Mouse (Mus musculus) thymus, postnatal 4 days (tissue): ENCODE results near the gene Brca2.
"Not testable (repeated sequence)": the region's sequence is repeated elsewhere in the genome, so short reads cannot be mapped to it uniquely, and the experiment has no call there.

ENCODE experiments used
- DNase-seq: peaks from one replicate; pipeline ENCODE4 v3.0.0; 2021

The Brca2 gene

DNA sequence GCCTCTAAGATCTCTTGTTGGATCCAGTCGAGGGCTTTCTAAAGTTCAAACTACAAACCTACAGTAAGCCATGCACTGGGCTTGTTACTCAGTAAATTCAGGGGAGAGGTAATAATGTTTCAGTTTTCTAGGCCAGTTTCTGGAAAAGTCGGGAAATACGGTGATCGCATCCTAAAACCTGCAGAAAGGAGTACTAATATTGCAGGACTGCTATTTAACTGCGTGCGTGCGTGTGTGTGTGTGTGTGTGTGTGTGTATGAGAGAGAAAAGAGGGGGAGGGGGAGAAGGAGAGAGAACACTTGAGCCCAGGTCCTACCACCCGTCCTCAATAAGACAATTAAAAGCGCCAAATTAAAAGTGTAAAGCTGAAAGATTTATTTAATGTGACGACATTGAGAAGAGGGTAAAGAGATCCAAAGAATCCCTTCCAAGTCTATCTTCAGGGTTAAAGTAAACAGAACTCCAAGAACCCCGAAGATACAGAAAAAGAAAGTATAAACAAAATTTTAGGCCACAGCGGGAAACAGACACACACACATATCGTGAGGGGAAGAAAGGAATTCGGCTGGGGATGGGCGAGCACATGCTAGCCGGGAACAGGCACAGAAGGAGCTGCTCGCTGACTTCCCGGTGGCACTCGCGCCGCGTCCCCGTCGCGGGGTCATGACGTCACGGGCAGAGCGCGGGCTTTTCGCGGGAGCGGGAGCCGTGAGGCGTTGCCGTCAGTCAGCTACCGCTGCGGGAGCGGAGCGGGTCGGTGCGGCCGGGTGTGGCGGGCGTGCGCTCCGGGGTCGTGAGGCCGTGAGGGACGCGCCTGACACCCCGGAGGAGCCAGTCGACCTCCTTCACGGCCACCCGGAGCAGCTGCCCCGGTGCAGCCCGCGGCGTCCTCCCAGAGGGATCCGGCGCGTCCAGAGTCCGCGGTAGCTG, at the start of gene Brca2:
Brca2 (plus strand) TSS at position 694 of the 930 bp plus-strand sequence.
- peak; percentile 97 for DNase-seq

DNA sequence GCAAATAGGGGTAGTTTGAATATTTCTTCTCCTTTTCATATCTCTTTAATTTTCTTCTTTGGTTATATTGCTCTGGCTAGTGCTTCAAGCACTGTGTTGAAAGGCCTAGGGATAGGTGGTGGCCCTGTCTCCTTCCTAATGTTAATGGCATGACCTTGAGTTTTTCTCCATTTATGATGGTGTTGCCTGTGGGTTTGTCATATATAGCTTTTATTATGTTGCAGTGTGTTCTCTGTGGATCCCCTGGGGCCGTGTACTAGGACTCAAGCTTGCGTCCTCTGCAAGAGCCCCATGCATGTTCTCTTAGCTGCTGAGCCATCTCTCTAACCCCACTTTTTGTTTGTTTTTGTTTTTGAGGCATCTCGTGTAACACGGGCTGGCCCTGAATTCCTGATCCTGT, 45.1 kb upstream of the Brca2 start:
- no peak for DNase-seq

DNA sequence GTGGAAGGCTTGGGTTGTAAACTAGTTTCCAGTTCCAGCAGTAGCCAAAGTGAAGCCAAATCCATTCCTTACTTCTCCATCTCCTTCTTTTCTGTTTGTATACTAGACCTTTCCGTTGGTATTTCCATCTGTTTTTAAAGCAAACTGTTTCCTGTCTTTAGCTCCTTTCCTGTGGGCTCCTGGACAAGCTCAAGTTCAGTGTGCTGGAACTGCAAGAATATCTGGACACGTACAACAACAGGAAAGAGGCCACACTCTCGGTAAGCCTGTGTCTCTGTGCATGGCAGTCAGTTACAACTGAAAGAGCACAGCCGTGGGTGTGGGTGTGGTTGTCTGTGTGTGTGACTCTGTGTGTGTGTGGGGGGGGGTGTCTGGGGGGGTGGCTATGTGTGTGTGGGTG, 43.8 kb upstream of the Brca2 start:
- DNase-seq = no peak

DNA sequence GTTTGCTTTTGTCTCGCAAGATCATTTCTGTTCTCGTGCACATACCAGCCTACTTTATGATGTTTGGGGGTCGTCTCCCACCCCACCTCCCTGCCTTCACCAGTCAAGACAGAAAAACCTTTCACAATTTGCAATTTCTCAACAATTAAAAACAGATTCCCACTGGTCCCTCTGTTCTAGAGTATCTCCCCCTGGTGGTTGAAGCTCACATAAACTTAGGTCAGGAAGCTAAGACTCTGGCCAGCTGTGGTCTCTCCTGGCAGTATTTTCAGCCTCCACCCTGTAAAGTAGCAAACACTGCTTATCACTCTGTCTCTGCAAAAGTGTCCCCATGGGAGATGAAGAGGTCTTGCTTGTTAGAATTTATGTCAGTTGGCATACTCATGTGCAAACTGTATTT, 37.2 kb upstream of the Brca2 start:
- DNase-seq = peak; percentile 25

DNA sequence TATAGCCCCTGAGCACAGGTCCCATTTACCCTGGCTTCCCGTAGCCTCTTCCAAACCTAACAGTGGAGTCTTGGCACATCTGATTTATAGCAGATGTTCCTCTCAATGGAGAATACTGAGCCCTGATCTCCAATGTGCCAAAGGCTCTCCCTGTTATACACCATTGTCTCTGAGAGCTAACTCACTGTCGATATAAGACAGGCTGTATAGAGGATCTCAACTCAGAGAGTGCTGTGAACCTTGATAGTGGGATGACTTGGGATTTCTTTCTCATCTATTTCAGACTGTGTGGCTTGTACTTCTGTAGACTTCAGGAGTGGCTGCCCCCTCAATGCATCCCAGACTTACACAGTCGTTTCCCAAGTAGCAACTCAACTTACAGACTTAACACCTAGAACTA, 32.1 kb upstream of the Brca2 start:
- no peak for DNase-seq

DNA sequence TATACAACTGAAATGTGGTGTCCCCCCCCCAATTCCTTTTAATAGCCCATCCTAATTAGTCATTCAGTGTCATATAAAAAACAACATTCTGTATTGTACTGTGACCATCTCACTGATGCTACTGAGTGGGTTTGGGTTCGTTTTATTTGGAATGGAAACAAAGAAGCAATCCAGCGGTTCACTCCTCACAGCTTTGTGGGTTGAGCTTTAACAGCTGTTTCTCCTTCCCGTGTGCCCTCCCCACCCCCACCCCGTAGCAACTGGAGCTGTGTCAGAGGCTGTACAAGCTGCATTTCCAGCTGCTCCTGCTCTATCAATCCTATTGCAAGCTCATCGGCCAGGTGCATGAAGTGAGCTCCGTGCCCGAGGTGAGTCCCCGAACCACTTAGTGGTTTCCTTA, 31.6 kb upstream of the Brca2 start:
- no peak for DNase-seq

DNA sequence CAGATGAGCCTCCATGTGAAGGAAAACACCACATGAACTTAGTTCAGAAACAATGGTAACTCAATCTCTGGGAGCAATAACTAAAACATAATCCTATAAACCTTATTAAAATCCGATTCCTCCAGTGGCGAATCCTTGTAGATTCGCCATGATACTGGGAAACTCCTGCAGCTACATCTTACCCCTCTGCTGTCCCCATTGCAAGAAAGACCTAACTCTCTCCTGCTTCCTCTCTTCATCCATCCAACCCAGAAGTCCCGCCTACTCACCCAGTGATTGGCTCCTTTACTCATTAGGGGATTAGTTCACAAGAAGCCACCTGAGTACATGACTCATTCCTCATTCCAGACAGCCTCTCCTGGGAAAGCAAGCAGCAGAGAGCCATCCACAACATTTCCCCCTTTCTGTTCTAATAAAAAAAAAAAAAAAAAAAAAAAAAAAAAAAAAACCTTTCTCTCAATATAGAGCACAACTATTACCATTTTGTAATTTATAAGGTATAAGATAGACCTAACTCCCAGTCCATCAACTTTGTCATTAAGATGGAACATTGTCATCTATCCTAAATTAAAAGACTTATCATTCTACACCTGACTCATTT, 30.8 kb upstream of the Brca2 start:
- DNase-seq = not testable (repeated sequence)

DNA sequence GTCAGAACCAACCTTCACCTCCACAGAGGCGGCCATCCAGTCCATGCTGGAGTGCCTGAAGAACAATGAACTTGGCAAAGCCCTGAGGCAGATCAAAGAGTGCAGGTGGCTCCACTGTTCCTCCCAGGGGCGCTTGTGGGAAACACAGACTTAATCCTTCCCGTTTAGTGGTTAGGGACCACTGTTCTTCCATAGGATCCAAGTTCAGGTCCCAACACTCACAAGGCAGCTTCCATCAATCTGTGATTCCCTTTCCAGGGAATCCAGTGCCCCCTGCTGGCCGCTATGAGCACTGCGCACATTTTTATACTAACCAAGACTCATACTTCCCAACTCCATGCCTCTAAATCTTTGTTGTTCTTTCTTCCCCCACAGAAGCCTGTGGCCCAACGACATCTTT, 26.6 kb upstream of the Brca2 start:
- peak; percentile 66 for DNase-seq

DNA sequence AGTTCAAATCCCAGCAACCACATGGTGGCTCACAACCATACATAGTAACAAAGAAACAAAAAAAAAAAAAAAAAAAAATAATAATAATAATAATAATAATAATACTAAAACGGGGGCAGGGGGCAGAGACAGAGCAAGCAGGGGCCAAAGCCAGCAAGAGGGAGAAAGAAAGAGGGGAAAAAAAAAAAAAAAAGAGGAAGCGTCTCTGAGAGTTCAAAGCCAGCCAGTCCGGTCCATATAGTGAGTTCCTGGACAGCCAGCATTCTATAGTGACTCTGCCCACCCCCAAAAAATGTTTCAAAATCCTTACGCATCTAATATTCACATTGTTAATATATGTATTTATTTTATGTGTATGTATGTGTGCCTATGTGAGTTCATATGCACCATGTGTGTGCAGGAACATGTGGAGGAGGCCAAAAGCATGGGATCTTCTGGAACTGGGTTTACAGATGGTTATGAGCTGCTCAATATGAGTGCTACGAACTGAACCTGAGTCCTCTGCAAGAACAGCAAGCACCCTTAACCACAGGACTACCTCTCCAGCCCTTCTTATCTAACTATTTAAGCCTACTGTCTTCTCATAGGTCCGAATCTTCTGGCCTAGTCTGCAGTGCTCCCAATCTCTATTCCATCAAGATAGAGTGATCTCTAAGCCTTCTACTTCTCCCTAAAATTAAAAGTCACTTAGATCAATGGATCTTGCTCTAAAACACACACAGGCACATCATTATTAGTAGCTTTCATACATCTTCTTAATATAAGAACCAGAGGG, 11.8 kb upstream of the Brca2 start:
- no peak for DNase-seq

DNA sequence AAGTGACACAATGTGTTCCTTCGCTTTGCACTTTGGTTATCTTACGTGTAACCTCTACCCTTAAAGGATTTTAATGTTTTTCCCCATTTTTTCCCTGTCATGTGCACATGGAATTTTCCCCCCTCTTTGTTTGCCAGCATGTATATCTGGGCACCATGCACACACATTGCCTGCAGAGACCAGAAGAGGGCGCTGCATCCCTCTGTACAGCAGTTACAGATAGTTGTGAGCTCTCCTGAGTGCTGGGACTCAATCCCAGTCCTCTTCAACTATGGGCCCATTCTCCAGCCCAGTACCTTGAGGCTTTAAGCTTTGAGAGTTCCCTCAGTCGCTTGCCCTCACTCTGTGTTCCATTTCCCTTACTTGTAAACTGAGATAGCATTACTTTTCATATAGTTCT, 9.2 kb upstream of the Brca2 start:
- DNase-seq = no peak

DNA sequence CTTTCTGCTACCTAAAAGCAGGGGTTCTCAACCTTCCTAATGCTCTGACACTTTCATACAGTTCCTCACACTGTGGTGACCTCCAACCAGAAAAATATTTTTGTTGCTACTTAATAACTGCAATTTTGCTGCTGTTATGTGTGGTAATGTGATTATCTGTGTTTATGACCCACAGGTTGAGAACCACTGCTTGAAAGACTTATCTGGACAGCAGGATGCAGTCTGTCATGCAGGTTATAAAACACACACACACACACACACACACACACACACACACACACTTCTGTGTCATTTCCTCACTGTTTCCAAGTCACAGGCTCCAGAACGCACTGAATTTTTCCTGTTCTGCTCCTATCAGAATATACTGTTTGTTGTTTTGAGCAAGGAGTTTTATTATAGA, 8.4 kb upstream of the Brca2 start:
- no peak for DNase-seq

DNA sequence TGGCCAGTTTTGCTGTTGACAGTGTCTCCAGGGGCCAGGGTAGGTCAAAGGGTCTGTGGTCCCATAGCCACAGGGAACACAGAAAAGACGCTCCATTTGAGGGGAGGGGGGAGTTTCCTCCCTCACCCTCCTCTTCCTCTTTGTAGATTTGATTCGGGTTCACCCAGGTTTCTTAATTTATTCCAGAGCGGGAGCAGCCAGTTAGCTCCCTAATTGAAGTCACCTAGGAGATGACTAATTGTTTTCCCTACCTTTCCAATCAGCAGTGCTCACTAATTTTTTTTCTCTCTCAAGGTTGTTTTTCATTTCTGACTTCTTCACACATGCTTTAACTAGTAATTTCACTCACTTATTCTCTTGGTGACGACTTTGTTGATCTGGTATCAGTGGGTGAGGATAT, 4.4 kb upstream of the Brca2 start, which contains the start of gene Zar1l:
Zar1l (minus strand) TSS at position 101 of the 400 bp plus-strand sequence.
- no peak for DNase-seq

DNA sequence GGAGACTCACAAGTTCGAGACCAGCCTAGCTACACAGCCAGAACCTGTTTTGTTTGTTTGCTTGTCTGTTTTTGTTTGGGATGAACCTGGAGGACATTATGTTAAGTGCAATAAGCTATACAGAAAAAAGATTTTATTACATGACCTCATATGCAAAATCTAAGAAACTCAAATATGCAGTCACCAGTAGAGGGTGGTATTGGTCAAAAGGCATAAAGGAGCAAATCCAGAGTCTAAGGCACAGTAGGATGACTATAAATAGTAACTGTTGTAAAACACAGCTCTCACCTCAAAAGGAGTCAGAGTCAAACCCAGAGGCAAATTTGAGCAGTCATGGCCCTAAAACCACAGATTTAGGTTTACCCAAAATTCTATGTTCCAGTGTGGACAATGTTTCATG, 2.9 kb upstream of the Brca2 start:
- DNase-seq = no peak

DNA sequence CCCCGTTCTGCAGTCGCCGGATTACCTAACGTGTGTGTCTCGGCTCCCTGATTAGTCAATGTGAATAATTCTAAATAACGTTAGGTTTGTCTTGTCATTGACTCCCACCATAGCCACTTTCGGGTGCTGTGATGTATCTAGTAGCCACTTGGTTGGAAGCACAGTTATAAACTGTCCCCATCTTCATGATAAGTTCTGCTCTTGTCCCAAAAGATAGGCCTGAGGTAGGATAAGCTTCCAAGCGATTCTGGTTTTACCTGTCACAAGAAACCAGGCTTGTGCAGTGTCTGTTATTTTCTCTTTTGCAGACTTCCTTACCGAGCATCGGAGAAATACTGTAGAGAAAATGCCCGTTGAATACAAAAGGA, 421 bp downstream of the Brca2 start:
- DNase-seq = no peak

DNA sequence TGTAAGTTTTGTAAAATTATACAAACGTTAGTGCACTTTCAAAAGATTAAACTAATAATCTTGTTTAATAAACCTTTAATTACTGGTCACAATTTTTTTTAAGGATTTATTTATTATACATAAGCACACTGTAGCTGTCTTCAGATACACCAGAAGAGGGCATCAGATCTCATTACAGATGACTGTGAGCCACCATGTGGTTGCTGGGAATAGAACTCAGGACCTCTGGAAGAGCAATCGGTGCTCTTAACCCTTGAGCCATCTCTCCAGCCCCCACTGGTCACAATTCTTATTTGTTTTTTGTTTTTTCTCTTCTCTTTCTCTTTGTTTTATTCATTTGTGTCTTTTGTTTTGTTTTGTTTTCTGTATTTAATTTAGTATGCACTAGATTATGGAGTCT, 2.8 kb downstream of the Brca2 start:
- no peak for DNase-seq

DNA sequence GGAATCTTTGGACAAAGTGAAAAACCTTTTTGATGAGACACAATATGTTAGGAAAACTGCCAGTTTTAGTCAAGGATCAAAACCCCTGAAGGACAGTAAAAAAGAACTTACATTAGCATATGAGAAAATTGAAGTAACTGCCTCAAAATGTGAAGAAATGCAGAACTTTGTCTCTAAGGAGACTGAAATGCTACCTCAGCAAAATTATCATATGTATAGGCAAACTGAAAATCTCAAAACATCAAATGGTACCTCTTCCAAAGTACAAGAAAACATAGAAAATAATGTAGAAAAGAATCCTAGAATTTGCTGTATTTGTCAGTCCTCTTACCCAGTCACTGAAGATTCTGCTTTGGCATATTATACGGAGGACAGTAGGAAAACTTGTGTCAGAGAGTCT, 18.9 kb downstream of the Brca2 start:
- no peak for DNase-seq

DNA sequence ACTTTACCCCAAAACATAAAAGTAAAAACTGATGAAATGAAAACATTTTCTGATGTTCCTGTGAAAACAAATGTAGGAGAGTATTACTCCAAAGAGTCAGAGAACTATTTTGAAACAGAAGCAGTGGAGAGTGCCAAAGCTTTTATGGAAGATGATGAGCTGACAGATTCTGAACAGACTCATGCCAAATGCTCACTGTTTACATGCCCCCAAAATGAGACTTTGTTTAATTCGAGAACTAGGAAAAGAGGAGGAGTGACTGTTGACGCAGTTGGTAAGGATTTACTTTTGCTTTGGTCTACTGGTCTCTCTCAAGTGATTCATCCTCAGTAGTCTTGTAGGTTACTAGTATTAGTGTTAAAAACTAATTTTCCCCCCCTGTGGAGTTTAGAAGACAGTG, 20.8 kb downstream of the Brca2 start:
- no peak for DNase-seq

DNA sequence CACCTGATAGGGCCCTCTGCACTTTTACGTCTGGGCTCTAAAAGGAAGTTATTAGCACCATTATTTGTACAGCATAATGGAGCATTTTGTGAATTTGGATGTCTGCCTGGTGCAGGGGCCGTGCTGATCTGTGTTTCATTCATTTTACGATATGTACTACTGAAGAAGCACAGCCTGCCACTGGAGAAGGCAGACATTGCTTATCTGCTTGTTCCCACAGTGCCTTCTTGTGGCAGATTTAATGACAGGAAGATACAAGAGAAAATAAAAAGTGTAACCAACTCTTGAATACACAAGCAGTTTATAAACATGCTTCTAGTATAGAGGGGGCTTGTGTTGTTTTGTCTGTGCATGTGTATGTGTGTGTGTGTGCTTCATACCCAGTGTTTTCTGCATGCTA, 29.2 kb downstream of the Brca2 start:
- no peak for DNase-seq

DNA sequence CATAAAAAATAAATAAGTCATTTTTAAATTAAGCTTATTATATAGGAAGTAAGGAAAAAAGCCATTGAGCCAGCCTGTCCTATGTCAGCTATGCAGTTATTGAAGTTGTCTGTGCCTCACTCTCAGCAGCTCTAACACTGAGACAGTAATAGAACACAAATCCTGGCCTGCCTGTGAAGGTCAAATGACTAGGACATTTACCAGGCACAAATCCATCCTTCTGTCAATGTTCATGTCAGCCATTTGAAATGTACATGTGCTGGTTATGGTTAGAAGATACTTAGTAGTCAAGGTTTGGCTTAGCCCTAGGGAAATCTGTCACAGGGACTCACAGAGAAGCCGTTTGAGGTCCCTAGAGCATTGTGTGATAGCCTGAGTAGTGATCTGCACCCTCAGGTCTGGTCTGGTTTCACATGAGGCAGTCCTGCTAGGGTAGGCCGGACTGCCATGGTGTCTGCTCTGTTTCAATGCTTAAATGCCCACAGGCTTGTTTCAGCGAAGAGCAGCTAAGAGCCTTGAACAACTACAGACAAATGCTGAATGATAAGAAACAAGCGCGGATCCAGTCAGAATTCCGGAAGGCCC, 37.2 kb downstream of the Brca2 start:
- no peak for DNase-seq

DNA sequence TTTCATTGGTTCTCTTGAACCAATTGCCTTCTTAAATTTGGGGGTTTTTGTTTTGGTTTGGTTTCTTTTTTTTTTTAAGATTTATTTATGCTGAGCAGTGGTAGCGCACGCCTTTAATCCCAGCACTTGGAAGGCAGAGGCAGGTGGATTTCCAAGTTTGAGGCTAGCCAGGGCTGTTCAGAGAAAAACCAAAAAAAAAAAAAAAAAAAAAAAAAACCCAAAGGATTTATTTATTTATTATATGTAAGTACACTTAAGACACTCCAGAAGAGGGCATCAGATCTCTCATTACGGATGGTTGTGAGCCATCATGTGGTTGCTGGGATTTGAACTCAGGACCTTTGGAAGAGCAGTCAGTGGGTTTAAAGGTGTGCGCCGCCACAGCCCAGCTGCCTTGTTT, 38.4 kb downstream of the Brca2 start:
- DNase-seq = no peak

DNA sequence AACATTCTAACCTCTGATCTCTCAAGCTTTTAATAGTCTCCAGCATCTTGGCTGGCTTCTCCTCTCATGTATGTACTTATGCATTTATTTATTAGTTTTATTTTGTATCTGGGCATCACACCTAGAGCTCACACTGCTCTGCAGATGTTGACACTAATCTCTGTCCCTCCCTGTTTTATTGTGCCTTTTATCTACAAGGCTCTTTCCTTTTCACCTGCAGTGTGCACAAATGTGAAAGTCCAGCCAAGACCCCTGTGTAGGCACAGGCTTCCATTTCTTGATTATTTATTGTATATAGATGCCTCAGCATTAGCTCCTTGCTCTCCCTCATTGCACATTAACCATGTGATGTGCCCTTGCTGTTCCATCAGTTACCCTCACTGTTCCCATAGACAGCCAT, 38.9 kb downstream of the Brca2 start:
- DNase-seq = no peak

DNA sequence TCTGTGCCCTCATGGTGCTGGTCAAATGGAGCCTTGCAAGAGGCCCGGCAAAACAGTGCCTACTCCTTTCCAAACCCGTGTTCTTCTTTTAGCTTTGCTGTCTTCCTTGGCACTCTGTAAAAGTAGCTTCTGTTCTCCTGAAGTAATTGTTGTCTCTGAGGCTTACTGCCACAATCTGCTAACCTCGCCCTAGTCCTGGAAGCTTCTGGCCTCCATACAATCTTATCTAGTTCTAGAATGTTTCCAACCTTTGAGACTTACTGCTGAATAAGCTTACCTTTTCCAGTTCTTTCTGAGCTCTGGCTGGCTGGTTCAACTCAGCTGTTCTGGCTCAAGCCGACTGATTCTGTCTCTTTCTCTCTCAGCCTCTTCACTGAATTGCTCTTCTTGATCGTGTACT, 39.4 kb downstream of the Brca2 start:
- peak; percentile 2 for DNase-seq

DNA sequence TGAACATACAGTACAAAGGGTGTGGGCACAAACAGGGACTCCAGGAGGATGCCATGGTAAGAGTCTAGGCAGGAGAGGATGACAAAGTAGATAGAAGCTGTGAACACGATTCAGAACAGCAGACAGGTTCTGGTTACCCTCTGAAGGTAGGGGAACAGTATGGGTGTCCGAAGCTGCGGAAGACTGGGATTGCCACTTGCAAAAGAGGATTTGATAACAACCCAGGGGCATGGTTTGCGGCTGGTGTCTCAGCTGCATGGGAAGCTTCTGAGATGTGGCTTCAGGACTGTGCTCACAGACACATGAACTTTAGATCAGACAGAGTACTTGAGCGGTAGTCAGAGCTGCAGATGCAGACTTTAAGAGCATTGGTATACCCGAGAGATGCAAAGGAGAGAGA, 42.0 kb downstream of the Brca2 start:
- peak; percentile 2 for DNase-seq
